ENCODE assay signal across 22 mouse cellular contexts in genomic region chr4:126423866-126424265, GRCm38 (mm10). TPM values are rescaled to one million over a fixed set of nuclear protein-coding genes. Genes with fewer than 3 reads are reported as not detected.
DNase-seq lines count a peak whose midpoint lies in the region; ATAC-seq and TF ChIP-seq lines count a peak whose summit lies in the region.
"Had no signal": no experiment of that assay in that cellular context is flagged by ENCODE, and none has a peak within 500 bp of the region (broad histone marks: within the 10 kb centered on the region; RNA-seq: fewer than 3 reads in every experiment).

No protein-coding gene starts in this region.

- no peak overlapping the region for H3K4me3 ChIP-seq in lung, embryonic 14.5 days (ENCODE audit: low read depth, low read length)
- H3K4me3 ChIP-seq: embryonic facial prominence, embryonic 13.5 days; forebrain, embryonic 13.5 days; forebrain, embryonic 15.5 days had no signal

- DNase-seq in lung, embryonic 14.5 days = peak; percentile 62
- DNase-seq in lung, postnatal 4 days = no peak
- DNase-seq in 3T3-L1 (ENCODE audit: low read depth, low spot score) (peak; percentile 20), NIH3T3 (ENCODE audit: low read depth) (peak; percentile 29)
- DNase-seq in thymus, postnatal 4 days = no peak
- DNase-seq: adrenal gland, adult 8-10 months; adrenal gland, postnatal 14 days; adrenal gland, postnatal 36 days; B cell, adult 2 months; cerebellum, adult 11-12 months; cerebellum, adult 2 months; cerebellum, adult 9-10 months; cerebellum, postnatal 10 days; cerebellum, postnatal 25 days; forebrain, postnatal 0 days had no signal

- no peaks in the 10 kb centered on the region for H3K9me3 ChIP-seq in lung, embryonic 14.5 days (ENCODE audit: low read depth, low read length)
- H3K9me3 ChIP-seq: embryonic facial prominence, embryonic 13.5 days; forebrain, embryonic 13.5 days; forebrain, embryonic 15.5 days; G1E had no signal

- H3K9ac ChIP-seq in lung, embryonic 14.5 days = no peak overlapping the region
- H3K9ac ChIP-seq: embryonic facial prominence, embryonic 13.5 days; forebrain, embryonic 13.5 days; forebrain, embryonic 15.5 days; forebrain, postnatal 0 days had no signal

- no peaks in the 10 kb centered on the region for H3K27me3 ChIP-seq in lung, embryonic 14.5 days (ENCODE audit: insufficient read depth, low read length)
- H3K27me3 ChIP-seq: CH12.LX; embryonic facial prominence, embryonic 13.5 days; forebrain, embryonic 13.5 days; forebrain, embryonic 15.5 days had no signal

- no peak overlapping the region for H3K4me2 ChIP-seq in lung, embryonic 14.5 days
- H3K4me2 ChIP-seq: embryonic facial prominence, embryonic 13.5 days; forebrain, embryonic 13.5 days; forebrain, embryonic 15.5 days had no signal

- H3K4me1 ChIP-seq in lung, embryonic 14.5 days (ENCODE audit: insufficient read depth) = no peaks in the 10 kb centered on the region

- 68% methylated on average over 2 of the region's 2 CpGs for WGBS in lung, embryonic 14.5 days

- ATAC-seq in lung, embryonic 14.5 days (ENCODE audit: insufficient read depth) = no peak
- no peak for ATAC-seq in frontal cortex, adult (ENCODE audit: low TSS enrichment)
- ATAC-seq: CD4-positive, CD25-positive, alpha-beta regulatory T cell, adult 4 months; forebrain, embryonic 13.5 days; forebrain, embryonic 15.5 days; forebrain, postnatal 0 days had no signal

- no peak overlapping the region for H3K27ac ChIP-seq in lung, embryonic 14.5 days (ENCODE audit: low read depth)
- H3K27ac ChIP-seq: embryonic facial prominence, embryonic 13.5 days; forebrain, embryonic 13.5 days; forebrain, embryonic 15.5 days had no signal

- no peaks in the 10 kb centered on the region for H3K36me3 ChIP-seq in lung, embryonic 14.5 days (ENCODE audit: insufficient read depth)
- H3K36me3 ChIP-seq: embryonic facial prominence, embryonic 13.5 days; forebrain, embryonic 15.5 days had no signal

- no peak for TF ChIP-seq CTCF in lung, embryonic 14.5 days (IDR thresholded peaks at IDR 0.05; ENCODE audit: low read depth)

RNA-seq across cellular contexts. Expression of gene Ago3, which starts 5.5 kb away (rescaled TPM):
- polyA plus RNA-seq in lung, embryonic 14.5 days (2014; fragmentation: Nextera tagmentation; extraction: Ambion mirVana) = 19.1 and 19.5 TPM in 2 replicates

RNA-seq across cellular contexts. Expression of gene Ago1, which starts 44.5 kb away (rescaled TPM):
- 10.7 and 11.6 TPM in 2 replicates for polyA plus RNA-seq in lung, embryonic 14.5 days (2014; fragmentation: Nextera tagmentation; extraction: Ambion mirVana)

Comparison
In these comparisons a context has a peak if more than half of its experiments do, and no peak if none do; other contexts are left out.
1. DNase-seq: peak in lung, embryonic 14.5 days (single experiment), 3T3-L1 (single experiment) and NIH3T3 (single experiment); none in lung, postnatal 4 days (0 of 2) and thymus, postnatal 4 days (single experiment).